Mouse (Mus musculus): ENCODE results near the gene Ush2a.

DNA sequence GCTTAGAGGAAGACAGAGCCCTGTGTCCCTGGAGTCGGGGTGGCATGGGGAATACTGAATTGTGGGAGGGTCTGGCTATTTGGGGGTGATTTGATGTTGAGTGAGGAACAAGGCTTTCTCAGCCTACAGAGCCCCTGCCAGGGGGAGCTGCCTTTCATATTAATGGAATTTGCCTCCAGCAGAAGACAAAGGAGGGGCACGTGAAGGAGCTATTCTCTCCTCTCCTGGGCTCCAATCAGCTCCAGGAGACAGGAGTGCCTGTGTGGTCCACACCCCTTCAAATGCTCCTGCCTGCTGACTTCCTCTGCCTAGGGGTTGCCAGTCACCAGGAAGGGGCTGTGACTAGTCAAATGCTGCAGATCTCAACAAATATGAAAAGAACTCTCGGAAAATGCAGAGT lies 398.5 kb downstream of the Ush2a start:
- TF ChIP-seq CTCF (IDR thresholded peaks at IDR 0.05) = no peak
- no peak for TF ChIP-seq EP300 (IDR thresholded peaks at IDR 0.05)
